Mouse (Mus musculus) E14TG2a.4 (cell line): ENCODE results near the gene Aqp3.
A peak's percentile ranks its signal among the peaks of the same experiment; 100 is the strongest.

Experiments used
- H3K27me3 ChIP-seq: 2 replicates; pipeline ENCODE4 v1.6.1; 2014; ENCODE audit warnings: low read length, control low read depth; ENCODE audit not compliant: insufficient read depth
- H3K36me3 ChIP-seq: 2 replicates; pipeline ENCODE4 v1.6.1; 2014; ENCODE audit warnings: low read length, control low read depth; ENCODE audit not compliant: insufficient read depth
- H3K4me1 ChIP-seq: replicated peaks from 2 replicates; pipeline ENCODE4 v1.6.1; 2014; ENCODE audit warnings: low read depth, low read length, control low read depth
- H3K4me3 ChIP-seq: replicated peaks from 2 replicates; pipeline ENCODE4 v1.5.1; 2014; ENCODE audit warnings: mild to moderate bottlenecking, low read length
- H3K9me3 ChIP-seq: 2 replicates; pipeline ENCODE4 v1.6.1; 2014; ENCODE audit warnings: low read length, control low read depth
- CTCF ChIP-seq: conservative IDR thresholded peaks from 2 replicates; pipeline ENCODE4 v1.5.1; 2014; ENCODE audit warnings: low read length
- NANOG ChIP-seq: IDR thresholded peaks from 2 replicates; pipeline ENCODE4 v1.6.1; 2014; ENCODE audit warnings: borderline replicate concordance, low read length, mixed read lengths
- POU5F1 ChIP-seq: IDR thresholded peaks from 2 replicates; pipeline ENCODE4 v1.6.1; 2014; ENCODE audit warnings: low read length, borderline replicate concordance

Aqp3 gene

GRCm38 (mm10) chr4:41096794-41097193 is 1.2 kb downstream of the Aqp3 start:
- Histone ChIP-seq H3K4me1 (peaks cover 92% of the 10 kb centered on the region), H3K4me3 (peak overlapping the region; percentile 77), H3K36me3 (peaks cover 32% of the 10 kb centered on the region), H3K27me3 (peaks cover 48% of the 10 kb centered on the region), H3K9me3 (no peaks in the 10 kb centered on the region)
- TF ChIP-seq CTCF (no peak), NANOG (no peak), POU5F1 (no peak)

- Histone ChIP-seq H3K27me3 (peaks cover 48% of the 10 kb centered on the region), H3K9me3 (no peaks in the 10 kb centered on the region), H3K36me3 (peaks cover 32% of the 10 kb centered on the region), H3K4me1 (peaks cover 92% of the 10 kb centered on the region), H3K4me3 (peak overlapping the region; percentile 77)
- TF ChIP-seq NANOG = no peak
- TF ChIP-seq CTCF = no peak
- no peak for TF ChIP-seq POU5F1
Measured at GRCm38 (mm10) chr4:41096169-41096568, 1.8 kb downstream of the Aqp3 start.

GRCm38 (mm10) chr4:41094361-41094760 is 3.6 kb downstream of the Aqp3 start:
- Histone ChIP-seq H3K4me3 (peak overlapping the region; percentile 30), H3K9me3 (no peaks in the 10 kb centered on the region), H3K36me3 (peaks cover 32% of the 10 kb centered on the region), H3K27me3 (peaks cover 45% of the 10 kb centered on the region), H3K4me1 (peaks cover 93% of the 10 kb centered on the region)
- no peak for TF ChIP-seq NANOG

- no peak for TF ChIP-seq POU5F1
- TF ChIP-seq CTCF = no peak
- TF ChIP-seq NANOG = no peak
- Histone ChIP-seq H3K9me3 (no peaks in the 10 kb centered on the region), H3K27me3 (peaks cover 46% of the 10 kb centered on the region), H3K4me3 (no peak overlapping the region), H3K4me1 (peaks cover 97% of the 10 kb centered on the region), H3K36me3 (peaks cover 32% of the 10 kb centered on the region)
Measured at GRCm38 (mm10) chr4:41092958-41093357, 5.0 kb downstream of the Aqp3 start.

- no peak for TF ChIP-seq POU5F1
- TF ChIP-seq NANOG = no peak
- TF ChIP-seq CTCF = no peak
- H3K9me3 ChIP-seq = no peaks in the 10 kb centered on the region
- 0 out of 2 replicates have a peak overlapping the region, but pooled peaks have one; percentile 10 for H3K4me3 ChIP-seq
- peaks cover 32% of the 10 kb centered on the region for H3K36me3 ChIP-seq
- H3K27me3 ChIP-seq = peaks cover 35% of the 10 kb centered on the region
- peaks cover 97% of the 10 kb centered on the region for H3K4me1 ChIP-seq
Measured at GRCm38 (mm10) chr4:41091391-41091790, 6.6 kb downstream of the Aqp3 start.

- TF ChIP-seq CTCF = no peak
- no peak for TF ChIP-seq NANOG
- TF ChIP-seq POU5F1 = no peak
- Histone ChIP-seq H3K9me3 (no peaks in the 10 kb centered on the region), H3K4me3 (peak overlapping the region; percentile 13; the same call in 1 of the 2 replicates), H3K36me3 (peaks cover 16% of the 10 kb centered on the region), H3K27me3 (peaks cover 18% of the 10 kb centered on the region), H3K4me1 (peaks cover 84% of the 10 kb centered on the region)
Measured at GRCm38 (mm10) chr4:41089705-41090104, 8.3 kb downstream of the Aqp3 start.

GRCm38 (mm10) chr4:41089189-41089588 is 8.8 kb downstream of the Aqp3 start:
- H3K27me3 ChIP-seq = peaks cover 18% of the 10 kb centered on the region
- H3K4me3 ChIP-seq = 0 out of 2 replicates have a peak overlapping the region, but pooled peaks have one; percentile 13
- H3K36me3 ChIP-seq = peaks cover 12% of the 10 kb centered on the region
- H3K4me1 ChIP-seq = peaks cover 79% of the 10 kb centered on the region
- TF ChIP-seq POU5F1 (no peak), NANOG (no peak), CTCF (no peak)
- H3K9me3 ChIP-seq = no peaks in the 10 kb centered on the region

GRCm38 (mm10) chr4:41087459-41088298 is 10.3 kb downstream of the Aqp3 start:
- TF ChIP-seq CTCF (no peak), NANOG (no peak), POU5F1 (no peak)

More at GRCm38 (mm10) chr4:41087459-41088298, 10.3 kb downstream of the Aqp3 start:
- no peak overlapping the region for H3K4me3 ChIP-seq
- H3K4me1 ChIP-seq = peaks cover 80% of the 10 kb centered on the region
- H3K9me3 ChIP-seq = no peaks in the 10 kb centered on the region
- H3K36me3 ChIP-seq = no peaks in the 10 kb centered on the region
- peaks cover 25% of the 10 kb centered on the region for H3K27me3 ChIP-seq
